Mouse (Mus musculus): ENCODE data around the gene Tpcn1.

Gene Tpcn1

DNA sequence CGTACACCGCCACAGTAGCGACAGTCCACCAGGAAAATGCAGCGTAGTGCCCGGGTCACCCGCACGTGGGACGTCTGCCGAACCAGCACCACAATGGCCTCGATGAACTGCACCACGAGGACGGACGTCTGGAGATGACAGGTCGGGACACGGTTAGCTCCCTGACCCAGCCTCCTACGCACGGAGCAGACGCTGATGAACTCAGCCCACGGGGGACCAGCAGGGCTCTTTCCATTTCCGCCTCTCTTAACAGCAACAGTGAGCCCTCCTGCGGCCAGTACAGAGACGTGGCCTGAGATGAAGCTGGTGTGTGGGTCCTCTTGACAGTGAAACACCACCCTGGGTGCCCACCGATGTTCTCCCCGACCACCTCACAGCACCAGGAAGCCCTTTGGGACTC lies 32.6 kb downstream of the Tpcn1 start:
- DNase-seq (ENCODE audit: low spot score) = no peak

DNA sequence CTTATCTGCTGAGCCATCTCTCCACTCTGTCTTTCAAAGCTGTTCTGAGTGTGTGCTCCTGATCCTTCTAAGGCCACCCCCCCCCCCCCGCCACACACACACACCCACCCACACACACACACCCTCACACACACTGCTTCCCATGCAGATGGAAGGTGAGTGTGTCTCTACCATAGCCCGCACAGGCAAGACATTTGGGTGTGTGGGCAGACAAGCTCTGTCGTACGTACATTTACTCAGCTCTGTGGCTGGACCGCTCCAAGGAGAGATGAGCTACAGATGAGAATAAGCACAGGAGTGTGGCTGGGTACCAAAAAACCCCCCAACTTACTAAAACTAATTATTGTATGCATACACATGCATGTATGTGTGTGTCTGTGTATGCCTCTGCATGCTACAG lies 37.8 kb downstream of the Tpcn1 start:
- no peak for DNase-seq (ENCODE audit: low spot score)

DNA sequence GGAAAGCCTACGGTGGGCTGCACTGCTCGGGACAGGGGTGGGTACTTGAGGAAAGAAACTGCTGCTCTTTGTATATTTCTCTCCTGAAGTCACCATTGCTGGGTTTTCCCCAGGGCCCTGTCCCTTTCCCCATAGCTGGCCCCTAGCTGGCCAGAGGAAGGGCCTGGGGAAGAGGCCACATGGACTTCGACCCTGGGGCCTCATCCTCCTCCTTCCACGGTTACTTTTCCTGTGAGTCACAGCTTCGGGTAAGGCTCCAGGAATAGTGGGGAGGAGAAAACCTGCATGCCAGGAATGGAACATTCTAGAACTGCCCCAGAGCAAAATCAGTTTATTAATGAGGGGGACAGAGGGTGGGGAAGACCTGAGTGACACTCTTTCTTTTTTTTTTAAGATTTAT lies 38.3 kb downstream of the Tpcn1 start:
- DNase-seq (ENCODE audit: low spot score) = no peak

DNA sequence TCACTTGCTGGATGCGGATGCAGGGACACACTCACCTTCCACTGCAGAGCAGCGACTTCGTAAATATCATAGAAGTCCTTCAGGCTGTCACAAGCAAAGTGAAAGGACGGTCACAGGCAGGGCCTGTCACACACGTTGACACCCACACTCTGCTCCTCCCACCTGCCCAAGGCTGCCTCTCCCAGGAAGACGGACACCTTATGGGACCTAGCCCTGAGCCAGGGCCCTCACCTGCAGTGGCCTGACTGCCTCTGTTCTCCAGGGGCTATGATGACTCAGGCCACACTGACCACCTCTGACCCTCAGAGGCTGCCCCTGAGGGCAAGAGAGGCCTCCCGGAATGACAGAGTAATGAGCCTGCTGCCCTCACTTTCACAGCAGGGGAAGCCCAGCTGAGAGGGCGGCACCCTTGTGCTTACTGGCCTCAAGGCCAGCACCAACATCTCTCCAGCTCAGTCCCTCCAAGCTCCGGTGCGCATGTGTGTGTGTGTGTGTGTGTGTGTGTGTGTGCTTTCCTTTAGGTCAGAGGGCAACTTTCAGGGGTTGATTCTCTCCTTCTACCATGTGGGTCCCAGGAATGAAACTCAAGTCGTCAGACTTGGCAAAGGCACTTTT lies 40.1 kb downstream of the Tpcn1 start:
- DNase-seq (ENCODE audit: low spot score) = no peak

DNA sequence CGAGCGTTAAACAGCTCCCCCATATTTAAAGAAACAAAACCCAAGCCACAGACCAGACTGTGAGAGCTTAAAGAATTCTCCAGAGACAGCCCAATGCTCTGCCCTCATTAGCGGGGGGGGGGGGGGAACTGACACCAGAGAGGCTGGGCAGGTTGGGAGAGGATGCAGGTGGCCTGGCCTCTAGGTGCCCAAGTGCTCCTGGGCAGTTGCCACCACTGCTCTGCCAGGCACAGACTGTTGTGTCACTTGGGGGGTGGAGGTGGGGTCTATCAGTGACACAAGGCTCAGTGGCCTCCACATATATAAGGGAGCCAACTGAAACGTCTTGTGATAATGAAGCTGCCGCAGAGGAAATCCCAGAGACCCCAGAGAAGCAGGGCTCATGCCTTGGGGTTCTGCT lies 51.8 kb downstream of the Tpcn1 start:
- DNase-seq (ENCODE audit: low spot score) = no peak

DNA sequence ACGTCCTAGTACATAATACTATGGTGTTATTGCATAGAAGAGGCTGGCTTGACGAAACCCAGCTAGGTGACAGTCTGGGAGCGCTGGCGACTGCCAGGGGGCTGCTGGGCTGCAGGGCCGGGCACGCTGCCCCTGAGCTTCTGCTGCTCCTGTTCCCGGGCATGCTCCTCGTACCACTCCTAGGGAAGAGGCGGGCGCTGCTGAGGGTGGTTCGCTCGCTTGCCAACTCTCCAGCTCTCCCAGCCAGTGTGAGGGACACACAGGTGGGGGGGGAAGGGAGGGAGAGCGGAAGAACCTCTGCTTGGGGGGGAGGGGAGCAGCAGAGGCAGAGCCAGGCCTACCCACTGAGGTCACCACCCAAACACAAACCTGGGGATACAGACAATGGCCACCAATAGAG lies 52.4 kb downstream of the Tpcn1 start:
- DNase-seq (ENCODE audit: low spot score) = no peak

DNA sequence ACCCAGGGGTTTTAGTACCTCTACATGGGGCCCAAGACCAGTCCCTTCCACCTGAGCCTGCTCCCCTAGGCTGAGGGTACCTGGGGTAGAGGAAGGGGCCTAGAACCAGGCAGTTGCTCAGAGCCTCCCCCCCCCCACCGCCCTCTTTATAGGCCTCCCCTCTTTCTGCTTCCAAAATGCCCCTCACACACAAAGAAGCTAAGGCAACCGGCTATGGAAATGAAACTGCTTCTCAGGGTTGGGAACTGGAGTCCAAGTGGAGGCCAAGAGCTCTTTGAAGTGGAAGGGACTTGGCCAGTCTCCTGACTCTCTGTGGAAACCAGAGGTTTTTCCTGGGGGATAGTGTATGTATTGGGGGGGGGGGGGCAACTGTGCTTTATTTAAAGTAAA lies 53.8 kb downstream of the Tpcn1 start:
- no peak for DNase-seq (ENCODE audit: low spot score)

DNA sequence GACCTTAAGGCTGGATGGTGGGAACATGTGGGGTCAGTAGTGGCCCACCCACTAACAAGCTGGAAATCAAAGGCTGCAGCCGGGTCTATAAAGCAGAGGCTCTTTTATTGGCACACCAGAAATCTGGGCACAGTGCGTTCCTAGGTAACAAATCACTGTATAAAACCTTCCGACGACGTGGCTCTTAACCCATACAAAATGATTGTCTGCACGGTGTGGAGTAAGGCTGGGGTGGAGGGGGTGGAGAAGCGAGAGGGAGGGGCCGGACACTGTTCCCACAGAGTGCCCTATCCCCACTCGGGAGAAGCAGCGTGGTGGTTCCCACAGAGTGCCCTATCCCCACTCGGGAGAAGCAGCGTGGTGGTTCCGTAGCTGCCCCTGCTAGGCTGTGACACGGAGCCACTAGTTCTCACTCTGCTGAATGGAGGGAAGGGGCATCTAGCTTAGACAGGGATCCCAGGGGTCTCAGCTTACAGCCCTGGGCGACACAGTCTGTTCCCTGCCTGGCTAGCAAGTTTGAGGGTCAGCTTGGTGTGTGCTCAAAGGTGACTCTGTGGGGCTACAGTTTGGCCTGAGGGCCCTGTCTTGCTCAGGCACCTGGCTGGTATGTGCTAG lies 54.3 kb downstream of the Tpcn1 start:
- no peak for DNase-seq (ENCODE audit: low spot score)

DNA sequence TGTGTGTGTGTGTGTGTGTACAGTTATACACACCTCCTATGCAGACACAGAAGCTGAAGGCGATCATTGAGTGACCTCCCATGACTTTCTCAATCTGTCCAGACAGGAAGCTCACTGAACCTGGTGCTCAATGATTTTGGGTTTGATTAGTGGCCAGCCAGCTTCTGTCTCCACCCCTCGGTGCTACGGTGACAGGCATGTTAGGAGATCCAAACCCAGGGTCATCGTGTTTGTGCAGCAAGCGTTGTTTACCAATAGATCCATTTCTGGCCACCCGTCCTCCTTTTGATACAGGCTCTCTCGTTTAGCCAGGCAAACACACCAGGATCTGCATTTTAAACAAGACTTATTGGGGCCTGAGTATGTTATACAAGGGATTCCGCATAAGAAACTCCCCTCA lies 56.8 kb downstream of the Tpcn1 start:
- no peak for DNase-seq (ENCODE audit: low spot score)

DNA sequence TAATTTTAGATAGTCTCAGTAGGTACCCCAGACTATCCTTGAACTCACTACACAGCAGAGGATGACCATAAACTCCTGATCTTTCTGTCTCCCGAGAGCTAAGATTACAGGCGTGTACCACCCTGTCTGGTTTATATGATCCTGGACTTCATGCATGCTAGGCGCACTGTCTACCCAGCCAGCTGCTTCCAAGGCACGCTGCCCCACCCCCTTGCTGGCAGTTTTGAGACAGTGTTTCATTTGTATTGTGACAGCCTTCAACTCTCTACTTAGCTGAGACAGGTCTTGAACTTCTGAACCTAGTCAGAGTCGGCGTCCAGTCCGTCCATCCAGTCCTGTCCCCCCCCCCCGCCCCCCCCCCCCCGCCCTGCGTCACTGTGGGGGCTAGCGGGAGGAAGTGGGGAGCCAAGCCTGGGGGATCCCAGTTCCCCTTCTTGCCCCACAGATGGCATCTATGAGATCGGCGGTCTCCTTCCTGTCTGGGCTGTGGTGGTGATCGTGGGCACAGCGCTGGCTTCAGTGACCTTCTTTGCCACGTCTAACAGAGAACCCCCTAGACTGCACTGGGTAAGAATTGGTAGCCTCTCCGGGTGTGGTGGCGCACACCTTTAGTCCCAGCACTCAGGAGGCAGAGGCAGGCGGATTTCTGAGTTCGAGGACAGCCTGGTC lies 61.0 kb downstream of the Tpcn1 start:
- DNase-seq (ENCODE audit: low spot score) = no peak

DNA sequence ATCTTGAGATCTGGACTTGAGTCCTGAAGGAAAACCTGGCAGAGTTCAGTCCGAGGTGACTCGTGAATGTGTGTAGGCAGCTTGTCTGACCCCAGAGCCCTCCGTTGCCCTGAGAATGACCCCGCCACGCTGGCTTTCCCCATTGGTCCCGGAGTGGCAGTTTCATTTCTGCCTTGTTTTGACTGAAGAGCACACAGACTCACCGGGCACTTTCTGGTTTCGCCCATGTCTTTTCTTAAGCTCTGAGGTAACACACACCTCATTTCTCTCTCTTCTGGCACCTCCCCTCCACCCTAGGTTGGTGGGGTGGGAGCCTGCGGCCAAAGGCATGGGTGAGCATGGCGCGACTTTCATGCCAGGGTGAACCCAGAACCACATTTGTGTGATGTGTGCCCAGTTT lies 62.2 kb downstream of the Tpcn1 start:
- no peak for DNase-seq (ENCODE audit: low spot score)

DNA sequence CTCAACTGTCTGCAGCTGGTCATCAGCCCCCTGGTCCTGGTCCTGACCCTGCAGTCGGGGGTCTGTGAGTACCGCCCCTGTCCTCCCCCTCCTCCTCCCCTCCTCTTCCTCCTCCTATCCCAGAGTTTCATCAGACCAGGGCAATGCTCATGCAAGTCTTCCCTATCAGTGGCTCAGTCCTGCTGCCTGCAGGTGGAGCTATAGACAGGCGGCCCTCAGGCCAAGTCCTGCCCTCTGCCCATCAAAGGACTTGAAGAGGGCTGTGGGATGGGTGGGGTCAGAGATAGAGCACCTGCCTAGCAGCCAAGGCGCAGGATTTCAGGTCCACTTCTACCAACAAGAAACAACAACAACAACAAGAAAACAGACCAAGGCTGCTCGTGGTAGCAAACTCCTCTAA lies 62.7 kb downstream of the Tpcn1 start:
- DNase-seq (ENCODE audit: low spot score) = no peak

DNA sequence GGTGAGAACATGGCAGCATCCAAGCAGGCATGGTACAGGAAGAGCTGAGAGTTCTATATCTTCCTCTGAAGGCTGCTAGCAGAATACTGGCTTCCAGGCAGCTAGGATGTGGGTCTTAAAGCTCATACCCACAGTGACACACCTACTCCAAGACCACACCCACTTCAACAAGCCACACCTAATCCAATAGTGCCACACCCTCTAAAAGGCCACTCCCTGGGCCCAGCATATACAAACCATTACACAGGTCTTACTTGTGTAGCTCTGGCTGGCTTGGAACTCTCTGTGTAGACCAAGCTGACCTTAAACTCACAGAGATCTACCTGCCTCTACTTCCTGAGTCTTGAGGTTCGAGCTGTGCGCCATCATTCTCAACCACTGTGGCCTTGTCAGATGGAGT lies 63.7 kb downstream of the Tpcn1 start:
- no peak for DNase-seq (ENCODE audit: low spot score)

DNA sequence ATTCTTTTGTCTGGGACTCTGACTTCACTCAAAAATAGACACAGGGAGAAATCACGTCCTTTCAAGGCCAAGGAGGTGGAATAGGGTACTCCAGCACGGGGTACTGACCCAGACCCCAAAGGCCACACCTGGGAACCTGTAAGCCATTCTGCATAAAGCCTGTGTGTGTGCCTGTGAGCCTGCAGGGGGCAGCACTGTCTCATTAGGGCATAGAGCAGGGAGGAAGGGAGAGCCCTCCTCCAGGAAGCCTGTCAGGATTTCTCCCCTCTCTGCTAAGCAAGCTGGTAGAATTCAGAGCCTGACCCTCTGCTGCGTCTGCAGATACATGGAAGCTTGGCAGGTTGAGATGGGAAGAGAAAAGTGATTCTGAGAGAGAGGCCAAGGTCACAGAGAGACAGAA lies 65.8 kb downstream of the Tpcn1 start:
- no peak for DNase-seq (ENCODE audit: low spot score)

DNA sequence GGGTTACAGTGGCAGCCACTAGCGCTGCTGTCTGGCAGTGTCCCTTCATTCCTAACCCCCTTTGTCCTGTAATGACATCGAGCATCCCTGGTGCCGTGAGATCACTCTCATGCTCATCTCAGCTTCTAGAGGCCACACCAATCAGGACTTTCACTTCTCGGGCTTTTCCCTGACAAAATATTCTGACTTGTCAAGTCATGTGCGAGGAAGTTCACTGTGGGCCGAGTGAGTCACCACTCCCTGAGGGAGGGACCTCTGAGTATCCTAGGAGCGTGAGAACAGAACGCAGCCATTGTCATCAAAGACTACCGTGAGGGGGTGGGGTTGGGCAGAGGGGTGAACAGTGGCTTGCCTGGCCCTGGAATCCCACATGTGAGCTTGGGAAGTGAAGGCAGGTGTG lies 70.9 kb downstream of the Tpcn1 start:
- DNase-seq (ENCODE audit: low spot score) = no peak

DNA sequence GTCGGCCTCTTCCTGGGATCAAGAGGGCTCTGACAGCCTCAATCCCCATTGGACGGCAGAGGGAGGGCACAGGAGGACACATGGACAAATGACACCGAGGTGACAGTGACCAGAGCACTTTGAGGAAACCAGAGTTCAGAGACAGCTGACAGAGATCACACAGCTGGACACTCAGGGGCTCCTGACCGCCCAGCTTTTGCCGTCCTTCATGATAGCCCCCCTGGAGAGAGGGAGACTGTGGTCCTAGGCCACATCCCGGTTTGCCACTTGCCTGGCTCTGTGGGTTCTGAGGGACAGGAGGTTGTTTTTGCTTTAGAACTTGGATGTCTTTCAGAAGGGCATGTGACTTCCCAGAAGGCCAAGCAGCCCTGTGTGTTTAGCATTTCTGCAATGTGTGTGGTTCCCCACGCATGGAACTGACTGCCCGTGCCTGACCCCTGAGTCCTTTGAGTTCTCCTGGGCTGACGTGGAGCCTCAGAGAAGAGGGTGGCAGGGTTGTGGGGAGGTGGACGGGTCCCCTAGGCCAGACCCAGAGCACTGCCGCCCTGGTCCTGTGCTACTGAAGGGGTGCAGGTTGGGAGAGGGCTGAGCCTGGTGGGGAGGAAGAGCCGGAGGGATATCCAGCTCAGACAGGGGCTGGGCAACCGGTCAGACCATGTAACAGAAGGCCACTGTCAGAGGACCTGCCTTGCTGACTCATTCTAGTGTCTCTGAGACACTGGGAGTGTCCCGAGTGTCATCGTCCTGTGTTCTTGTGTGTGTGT lies 72.1 kb downstream of the Tpcn1 start:
- DNase-seq (ENCODE audit: low spot score) = peak; percentile 31

DNA sequence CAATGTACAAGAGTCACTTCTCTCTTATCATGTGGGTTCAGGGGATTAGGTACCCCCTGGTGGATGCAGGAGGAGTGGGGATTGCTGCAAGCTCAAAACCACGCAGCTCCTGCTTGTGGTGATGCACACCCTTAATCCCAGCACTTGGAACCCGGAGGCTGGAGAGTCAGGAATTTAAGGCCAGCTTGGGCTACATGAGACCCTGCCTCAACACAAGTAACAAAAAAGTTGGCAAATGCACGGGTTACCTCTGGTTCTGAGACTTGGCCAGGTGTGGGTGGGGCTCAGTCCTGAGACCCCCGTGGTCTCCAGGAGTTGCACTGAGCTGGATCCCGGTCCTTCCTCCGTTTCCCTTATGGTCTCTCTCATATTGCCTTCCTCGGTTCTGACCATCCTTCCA lies 73.0 kb downstream of the Tpcn1 start:
- no peak for DNase-seq (ENCODE audit: low spot score)

DNA sequence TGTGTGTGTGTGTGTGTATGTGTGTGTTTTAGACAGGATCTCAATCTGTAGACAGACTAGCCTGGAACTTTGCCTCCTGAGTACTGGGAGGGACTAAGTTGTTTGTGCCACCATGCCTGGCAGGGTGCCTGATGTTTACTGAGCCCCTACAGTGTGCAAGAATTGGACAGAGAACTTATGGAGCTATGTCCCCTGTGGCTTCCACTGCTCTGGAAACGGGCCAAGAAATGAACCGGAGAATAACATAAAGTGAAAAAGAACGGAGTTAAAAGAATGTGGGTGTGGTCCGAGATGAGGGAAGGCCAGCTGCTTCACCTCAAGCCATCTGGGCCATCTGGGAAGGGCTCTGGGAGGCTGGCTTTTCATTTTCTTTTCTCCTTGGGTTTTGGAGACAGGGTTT lies 73.7 kb downstream of the Tpcn1 start:
- no peak for DNase-seq (ENCODE audit: low spot score)

DNA sequence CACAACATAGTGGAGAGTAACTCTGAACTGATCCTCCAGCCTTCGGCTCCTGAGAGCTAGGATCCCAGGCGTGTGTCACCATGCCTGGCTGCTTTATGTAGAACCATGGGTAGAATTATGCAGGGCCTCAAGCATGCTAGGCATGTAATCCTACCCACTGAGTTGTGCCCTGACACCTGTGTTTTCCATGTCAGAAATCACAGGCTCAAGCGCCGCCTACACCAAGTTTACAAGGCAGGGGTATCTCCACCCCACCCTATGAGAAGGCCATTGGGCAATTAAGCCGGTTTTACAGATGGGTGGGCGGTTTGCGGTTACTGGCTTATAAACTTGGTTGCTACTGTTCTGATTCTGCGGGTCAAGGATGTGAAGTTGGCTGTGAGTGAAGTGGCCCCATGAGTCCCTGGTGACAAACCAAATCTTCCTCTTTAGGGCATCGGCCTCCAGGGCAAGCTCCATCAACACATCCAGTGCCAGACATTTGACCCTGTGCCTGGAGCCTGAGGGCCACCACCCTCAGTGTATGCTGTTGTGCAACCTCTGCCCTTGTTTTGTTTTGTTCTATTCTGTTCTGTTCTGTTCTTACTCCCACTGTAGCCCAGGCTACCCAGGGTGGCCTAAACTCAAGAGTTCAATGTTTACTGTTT lies 74.3 kb downstream of the Tpcn1 start:
- no peak for DNase-seq (ENCODE audit: low spot score)

DNA sequence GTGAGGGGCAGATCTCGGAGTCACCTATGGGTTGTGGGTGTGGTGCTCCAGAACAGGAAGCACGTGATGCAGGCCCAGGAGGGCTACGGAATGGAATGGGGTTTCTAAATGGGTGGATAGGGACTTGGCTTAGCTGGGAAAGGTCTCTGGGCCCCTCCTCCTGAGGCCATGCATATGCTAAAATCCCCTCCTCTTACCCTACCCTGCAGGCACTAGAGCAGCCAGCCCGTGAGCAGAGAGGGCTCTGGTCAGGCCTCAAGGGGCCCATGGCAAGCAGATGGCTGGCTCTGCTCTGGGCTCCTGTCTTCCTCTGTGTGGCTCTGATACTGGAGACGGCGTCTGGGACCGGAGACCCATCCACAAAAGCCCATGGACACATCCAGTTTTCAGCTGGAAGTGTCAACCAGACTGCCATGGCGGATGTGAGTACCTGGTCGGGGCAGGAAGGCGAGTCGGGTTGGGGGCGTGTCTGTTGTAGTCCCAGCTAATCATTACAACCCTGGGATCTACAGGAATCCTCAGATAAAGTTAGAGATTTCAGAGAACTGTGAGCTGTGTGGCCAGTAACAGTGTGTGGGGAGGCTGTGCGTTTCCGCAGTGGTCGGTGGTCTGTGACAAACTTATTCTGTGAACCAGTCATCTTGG lies 75.4 kb downstream of the Tpcn1 start:
- no peak for DNase-seq (ENCODE audit: low spot score)

DNA sequence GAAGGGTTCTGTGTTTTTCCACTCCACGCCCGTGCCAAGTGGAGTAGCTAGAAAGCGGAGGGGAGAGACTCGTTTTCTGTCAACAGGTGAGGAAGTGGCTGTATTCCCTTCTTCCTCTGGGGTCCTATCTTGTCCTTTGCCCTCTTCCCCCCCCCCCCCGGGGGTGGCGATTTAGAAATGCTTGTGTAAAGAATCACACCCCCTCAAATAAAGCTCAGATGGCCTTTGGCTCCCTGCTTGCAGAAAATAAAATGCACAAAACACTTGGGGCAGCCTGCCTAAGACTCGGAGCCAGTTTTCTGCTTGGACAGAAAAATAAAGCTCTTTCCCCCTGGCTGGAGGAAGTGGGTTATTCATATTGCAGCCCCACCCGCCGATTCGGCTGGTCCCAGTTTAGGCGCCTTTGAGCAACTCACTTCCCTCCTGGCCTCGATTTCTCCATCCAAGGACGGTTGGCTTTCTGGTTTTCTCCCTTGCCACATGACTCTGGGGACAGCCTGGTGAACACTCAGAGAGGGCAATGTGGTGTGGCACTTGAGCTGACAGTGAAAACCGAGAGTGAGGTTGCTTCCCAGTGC lies 76.7 kb downstream of the Tpcn1 start:
- no peak for DNase-seq (ENCODE audit: low spot score)
